Mouse (Mus musculus): Measurements from ENCODE around the gene Tex10.
"Not testable (repeated sequence)": the region's sequence is repeated elsewhere in the genome, so short reads cannot be mapped to it uniquely, and the experiment has no call there.

The Tex10 gene

GRCm38 (mm10) chr4:48405724-48406491 lies 67.4 kb downstream of the Tex10 start:
- not testable (repeated sequence) for DNase-seq (ENCODE audit: low spot score)

- DNase-seq (ENCODE audit: low spot score) = no peak
These were observed 70.1 kb downstream of the Tex10 start for GRCm38 (mm10) chr4:48403066-48403640.

- no peak for DNase-seq (ENCODE audit: low spot score)
These were observed 76.3 kb downstream of the Tex10 start for GRCm38 (mm10) chr4:48396949-48397348.

GRCm38 (mm10) chr4:48382506-48382905 lies 90.8 kb downstream of the Tex10 start:
- DNase-seq (ENCODE audit: low spot score) = no peak

GRCm38 (mm10) chr4:48380940-48381339 lies 92.3 kb downstream of the Tex10 start:
- DNase-seq (ENCODE audit: low spot score) = peak; percentile 93

Data from retina, embryonic 14.5 days (tissue).